Mouse (Mus musculus): ENCODE data around the gene Susd6.

DNA sequence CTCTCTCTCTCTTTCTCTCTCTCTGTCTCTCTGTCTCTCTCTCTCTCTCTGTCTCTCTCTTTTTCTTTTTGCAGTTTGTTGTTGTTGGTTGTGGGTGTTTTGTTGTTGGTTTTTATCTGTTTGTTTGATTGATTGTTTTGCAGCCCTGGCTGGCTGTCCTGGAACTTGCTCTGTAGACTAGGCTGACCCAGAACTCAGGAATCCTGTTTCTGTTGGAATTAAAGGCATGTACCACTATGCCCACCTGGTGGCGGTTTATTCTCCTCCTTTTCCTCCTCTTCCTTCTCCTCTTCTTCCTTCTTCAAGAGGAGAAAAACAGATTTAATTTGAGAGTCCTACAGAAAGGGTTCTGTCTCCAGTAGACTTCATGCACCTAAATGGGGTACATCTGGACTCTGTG, 137.2 kb downstream of the Susd6 start:
- no peak for TF ChIP-seq CHD2 (IDR thresholded peaks at IDR 0.05; ENCODE audit: low read depth, low read length)
- TF ChIP-seq ZNF384 (IDR thresholded peaks at IDR 0.05; ENCODE audit: low read depth, low read length): no peak
- no peak for TF ChIP-seq MAFK (IDR thresholded peaks at IDR 0.05; ENCODE audit: insufficient read depth, low read depth, low read length)
- TF ChIP-seq HCFC1 (IDR thresholded peaks at IDR 0.05; ENCODE audit: borderline replicate concordance, insufficient read depth, low read length): no peak
